Mouse (Mus musculus) adrenal gland, postnatal 36 days (tissue): ENCODE data around the gene Tgfb1. TPM values are rescaled to one million over a fixed set of nuclear protein-coding genes. Genes with fewer than 3 reads are reported as not detected.
A peak's percentile ranks its signal among the peaks of the same experiment; 100 is the strongest.
"Not testable (repeated sequence)": the region's sequence is repeated elsewhere in the genome, so short reads cannot be mapped to it uniquely, and the experiment has no call there.

Experiments used
- DNase-seq, 2 experiments: peaks; one replicate each; pipeline ENCODE4 v3.0.0; 2021; ENCODE audit warnings: mixed read lengths in 1 of 2
- total RNA-seq, 2 experiments: library from RNA; stranded (reverse); gene quantifications; 2 replicates each; pipeline ENCODE4 v1.2.3; 2021

Tgfb1 gene
- total RNA-seq, 2 experiments from 2014 or later = 35.5 to 48.9 TPM

- peak in 1 of 2 experiments; percentile 48 for DNase-seq
These were observed 19.0 kb downstream of the Tgfb1 start for GRCm38 (mm10) chr7:25705801-25706251.

- DNase-seq = no peak
These were observed 19.9 kb downstream of the Tgfb1 start for GRCm38 (mm10) chr7:25706578-25707170.

GRCm38 (mm10) chr7:25707581-25708292, 20.9 kb downstream of the Tgfb1 start:
- peak; percentile 49 to 66 for DNase-seq

GRCm38 (mm10) chr7:25709961-25710360, 23.2 kb downstream of the Tgfb1 start:
- peak in 1 of 2 experiments; percentile 31 for DNase-seq

GRCm38 (mm10) chr7:25710519-25711130, 23.8 kb downstream of the Tgfb1 start:
- peak in 1 of 2 experiments; percentile 45 for DNase-seq

- no peak for DNase-seq
These were observed 24.4 kb downstream of the Tgfb1 start for GRCm38 (mm10) chr7:25711165-25711564.

- peak; percentile 49 to 58 for DNase-seq
These were observed 25.0 kb downstream of the Tgfb1 start for GRCm38 (mm10) chr7:25711731-25712197.

- no peak for DNase-seq
These were observed 26.0 kb downstream of the Tgfb1 start for GRCm38 (mm10) chr7:25712801-25713200.

- DNase-seq = no peak
These were observed 27.8 kb downstream of the Tgfb1 start for GRCm38 (mm10) chr7:25714581-25714980.

GRCm38 (mm10) chr7:25715731-25716271, 29.0 kb downstream of the Tgfb1 start:
- no peak for DNase-seq

- DNase-seq = no peak
These were observed 30.7 kb downstream of the Tgfb1 start for GRCm38 (mm10) chr7:25717478-25717877.

GRCm38 (mm10) chr7:25718788-25719417, 32.1 kb downstream of the Tgfb1 start, which contains the start of gene Ccdc97:
Gene Ccdc97, minus strand, starts transcription at chr7:25719088.
- DNase-seq = peak; percentile 93

- peak; percentile 78 to 83 for DNase-seq
These were observed 33.2 kb downstream of the Tgfb1 start for GRCm38 (mm10) chr7:25719761-25720610.

- DNase-seq = no peak
These were observed 34.0 kb downstream of the Tgfb1 start for GRCm38 (mm10) chr7:25720760-25721159.

- DNase-seq = not testable (repeated sequence)
These were observed 35.0 kb downstream of the Tgfb1 start for GRCm38 (mm10) chr7:25721776-25722175.

GRCm38 (mm10) chr7:25725886-25726285, 39.1 kb downstream of the Tgfb1 start:
- no peak for DNase-seq

GRCm38 (mm10) chr7:25727800-25728199, 41.0 kb downstream of the Tgfb1 start:
- no peak for DNase-seq

GRCm38 (mm10) chr7:25729396-25729795, 42.6 kb downstream of the Tgfb1 start:
- DNase-seq = no peak

GRCm38 (mm10) chr7:25729862-25730261, 43.1 kb downstream of the Tgfb1 start:
- peak in 1 of 2 experiments; percentile 47 for DNase-seq

- DNase-seq = no peak
These were observed 44.7 kb downstream of the Tgfb1 start for GRCm38 (mm10) chr7:25731294-25732055.
